Mouse (Mus musculus): Measurements from ENCODE around the gene Prb1.
"Not testable (repeated sequence)": the region's sequence is repeated elsewhere in the genome, so short reads cannot be mapped to it uniquely, and the experiment has no call there.

The Prb1 gene

DNA sequence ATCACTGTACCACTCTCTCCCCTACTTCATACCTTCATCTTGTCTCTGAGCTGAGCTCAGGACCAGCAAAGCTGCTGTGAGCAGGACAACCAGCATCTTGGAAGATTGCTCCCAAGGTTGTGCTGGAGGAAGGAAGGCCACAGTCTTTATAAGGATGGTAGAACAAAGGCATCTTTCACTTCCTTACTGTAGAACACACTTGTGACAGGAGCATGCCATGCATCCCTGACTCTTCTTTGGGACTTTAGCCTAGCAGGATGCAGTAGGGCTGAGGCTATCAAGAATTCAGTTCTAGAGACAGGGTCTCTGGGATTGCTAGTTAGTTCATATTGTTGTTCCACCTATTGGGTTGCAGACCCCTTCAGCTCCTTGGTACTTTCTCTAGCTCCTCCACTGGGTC is at the start of gene Prb1:
Gene Prb1, minus strand, starts transcription at position 101 of the 400 bp plus-strand sequence.
- not testable (repeated sequence) for DNase-seq
